Mouse (Mus musculus): ENCODE results near the gene Cops7a.

Gene Cops7a

DNA sequence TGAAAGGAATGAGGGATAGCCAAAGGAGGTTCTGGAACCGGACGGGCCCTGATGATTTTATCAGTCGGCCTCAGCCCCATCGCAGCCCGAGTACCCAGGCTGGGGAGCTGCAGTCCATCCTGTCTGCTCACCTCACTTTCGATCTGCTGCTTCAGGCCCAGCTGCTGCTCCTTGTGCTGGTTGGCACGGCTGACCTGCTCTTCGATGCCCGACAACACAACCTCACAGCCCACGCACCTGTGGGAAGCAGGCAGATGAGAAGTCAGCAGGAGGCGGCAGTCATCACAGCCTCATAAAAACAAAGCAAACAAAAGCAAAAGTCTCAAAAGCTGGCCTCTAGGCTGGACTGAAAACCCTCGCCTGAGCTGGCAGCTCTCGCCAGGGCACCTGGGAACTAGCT, 5.4 kb downstream of the Cops7a start:
- in situ Hi-C loops (cut with MboI, MseI) = no loop called here

- in situ Hi-C loops (cut with MboI, MseI) = no loop called here
Observed at GRCm38 (mm10) chr6:124958127-124958526, 7.2 kb downstream of the Cops7a start.

DNA sequence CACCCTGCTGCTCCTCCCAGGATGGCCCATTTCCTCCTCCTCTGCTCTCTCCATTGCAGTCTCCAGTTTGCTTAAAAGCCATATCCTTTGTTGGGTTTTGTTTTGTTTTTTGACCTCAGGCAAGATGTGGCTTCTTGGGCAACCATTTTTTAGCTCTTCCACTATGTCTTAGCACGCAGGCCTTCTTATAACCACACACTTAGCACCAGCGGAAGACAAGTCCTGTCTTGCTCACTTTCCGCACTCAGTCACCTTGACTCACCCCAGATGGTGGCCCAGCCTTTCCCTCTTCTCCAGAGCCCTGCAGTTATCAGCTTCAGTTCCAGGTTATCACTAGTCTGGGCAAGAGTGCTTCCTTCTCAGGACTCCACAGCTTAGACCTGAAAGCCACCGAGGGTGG, 10.1 kb downstream of the Cops7a start:
- in situ Hi-C loops (cut with MboI, MseI) = no loop called here

DNA sequence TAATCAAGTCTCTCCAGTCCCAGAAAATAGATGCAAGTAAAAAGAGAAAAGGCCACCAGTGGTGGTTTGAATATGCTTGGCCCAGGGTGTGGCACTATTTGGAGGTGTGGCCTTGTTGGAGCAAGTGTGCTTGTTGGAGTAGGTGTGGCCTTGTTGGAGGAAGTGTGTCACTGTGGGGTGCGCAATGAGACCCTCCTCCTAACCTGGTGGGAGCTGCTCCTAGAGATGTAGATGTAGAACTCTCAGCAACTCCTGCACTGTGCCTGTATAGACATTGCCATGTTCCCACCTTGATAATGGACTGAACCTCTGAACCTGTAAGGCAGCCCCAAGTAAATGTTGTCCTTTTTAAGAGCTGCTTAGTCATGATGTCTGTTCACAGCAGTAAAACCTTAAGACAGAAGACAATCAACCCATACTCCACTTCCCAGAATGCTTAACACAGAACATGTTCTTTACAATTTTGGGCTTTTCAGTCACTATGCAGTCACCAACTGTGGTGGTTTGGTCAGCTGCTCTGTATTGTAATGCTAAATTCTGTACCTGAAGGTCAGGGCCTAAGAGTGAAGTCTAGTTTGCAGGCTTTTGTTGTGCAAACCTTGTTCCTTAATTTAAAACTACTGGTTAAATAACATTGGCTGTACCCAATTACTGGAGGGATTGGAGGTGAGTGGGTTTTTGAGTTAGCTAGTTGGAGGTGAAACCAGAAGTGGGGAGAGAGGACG, 11.2 kb downstream of the Cops7a start:
- in situ Hi-C loops (cut with MboI, MseI) = no loop called here

- in situ Hi-C loops (cut with MboI, MseI) = no loop called here
Observed at GRCm38 (mm10) chr6:124943526-124943925, 21.8 kb downstream of the Cops7a start.

DNA sequence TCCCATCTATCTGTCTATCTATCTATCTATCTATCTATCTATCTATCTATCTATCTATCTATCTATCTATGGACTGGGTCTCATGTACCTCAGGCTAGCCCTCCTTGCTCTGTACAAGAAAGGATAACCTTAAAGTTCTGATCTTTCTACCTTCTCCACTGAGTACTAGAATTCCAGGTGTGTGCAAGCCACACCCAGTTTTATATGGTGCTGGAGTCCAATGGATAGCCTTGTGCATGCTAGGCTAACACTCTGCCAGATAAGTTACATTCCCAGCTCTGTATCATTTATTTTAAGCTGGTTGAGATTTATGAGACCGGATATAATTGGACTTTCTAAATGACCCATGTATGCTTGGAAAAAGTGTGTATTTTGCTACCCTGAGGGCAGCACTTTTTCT, 23.7 kb downstream of the Cops7a start:
- in situ Hi-C loops (cut with MboI, MseI) = no loop called here

DNA sequence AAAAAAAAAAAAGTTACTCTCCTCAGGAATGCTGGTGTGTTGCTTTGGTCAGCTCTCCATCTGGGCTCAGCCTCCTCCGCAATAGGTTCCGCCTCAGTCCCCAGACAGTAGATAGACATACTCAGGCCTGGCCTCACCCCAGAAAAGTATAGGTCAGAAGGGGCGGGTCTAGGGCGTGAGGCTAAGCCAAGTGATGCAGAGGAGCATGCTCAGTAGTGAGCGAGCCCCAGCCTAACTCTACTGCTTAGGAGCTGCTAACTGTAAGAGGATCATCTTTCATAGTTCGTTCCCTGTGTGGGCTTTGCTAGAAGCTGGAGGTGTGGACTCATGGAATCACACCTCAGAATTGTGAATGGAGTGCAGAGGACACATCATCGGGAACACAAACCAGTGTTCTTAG, 26.8 kb downstream of the Cops7a start:
- in situ Hi-C loops (cut with MboI, MseI) = loop anchor here (5.0 kb wide), 1 partner anchor 69 kb away; the partner anchor contains the start of gene Zfp384

- in situ Hi-C loops (cut with MboI, MseI) = loop anchor here (5.0 kb wide), 1 partner anchor 70 kb away; the partner anchor contains the start of gene Zfp384
Observed at GRCm38 (mm10) chr6:124937493-124937892, 27.8 kb downstream of the Cops7a start.

- in situ Hi-C loops (cut with MboI, MseI) = loop anchor here (5.0 kb wide), 1 partner anchor 71 kb away; the partner anchor contains the start of gene Zfp384
Observed at GRCm38 (mm10) chr6:124936681-124937080, 28.7 kb downstream of the Cops7a start.

DNA sequence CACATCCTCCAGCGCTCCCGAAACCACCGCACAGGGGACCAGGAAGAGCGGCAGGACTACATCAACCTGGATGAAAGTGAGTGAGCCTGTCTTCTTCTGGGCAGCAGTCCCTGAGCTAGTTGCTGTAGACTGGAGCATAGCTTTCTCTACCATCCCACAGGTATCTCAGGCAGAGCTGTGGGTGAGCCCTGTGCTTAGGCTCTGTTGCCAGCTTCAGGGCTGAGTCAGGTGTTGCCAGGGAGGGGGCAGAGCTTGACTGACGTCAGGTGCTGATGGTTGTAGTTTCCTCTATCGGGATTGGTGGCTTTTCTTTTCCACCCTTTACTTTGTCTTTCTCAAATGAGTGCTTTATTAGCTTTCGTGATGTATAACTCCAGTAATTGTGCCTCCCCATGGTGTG, 30.7 kb downstream of the Cops7a start:
- in situ Hi-C loops (cut with MboI, MseI) = loop anchor here (5.0 kb wide), 2 partner anchors 73 to 77 kb away; partner anchors contain the start of genes P3h3 and Zfp384

- in situ Hi-C loops (cut with MboI, MseI) = loop anchor here (5.0 kb wide), 1 partner anchor 76 kb away; the partner anchor contains the start of gene P3h3
Observed at GRCm38 (mm10) chr6:124933127-124933526, 32.2 kb downstream of the Cops7a start.

DNA sequence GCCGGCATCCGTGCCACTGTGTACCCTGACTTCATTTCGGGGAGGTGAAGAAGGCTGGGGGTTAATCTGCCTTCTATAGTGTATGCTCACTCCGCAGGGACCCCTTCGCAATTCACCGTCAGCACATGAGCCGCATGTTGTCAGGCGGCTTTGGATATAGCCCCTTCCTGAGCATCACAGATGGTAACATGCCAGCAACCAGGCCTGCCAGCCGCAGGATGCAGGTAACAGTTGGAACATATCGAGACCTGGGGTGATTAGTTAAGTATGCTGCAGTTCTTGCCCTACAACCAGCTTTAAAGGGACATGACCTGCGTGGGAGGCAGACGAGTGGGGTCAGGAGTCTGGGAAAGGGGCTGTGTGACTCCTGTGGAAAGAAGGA, 33.0 kb downstream of the Cops7a start:
- in situ Hi-C loops (cut with MboI, MseI) = loop anchor here (5.0 kb wide), 1 partner anchor 75 kb away; the partner anchor contains the start of gene P3h3

DNA sequence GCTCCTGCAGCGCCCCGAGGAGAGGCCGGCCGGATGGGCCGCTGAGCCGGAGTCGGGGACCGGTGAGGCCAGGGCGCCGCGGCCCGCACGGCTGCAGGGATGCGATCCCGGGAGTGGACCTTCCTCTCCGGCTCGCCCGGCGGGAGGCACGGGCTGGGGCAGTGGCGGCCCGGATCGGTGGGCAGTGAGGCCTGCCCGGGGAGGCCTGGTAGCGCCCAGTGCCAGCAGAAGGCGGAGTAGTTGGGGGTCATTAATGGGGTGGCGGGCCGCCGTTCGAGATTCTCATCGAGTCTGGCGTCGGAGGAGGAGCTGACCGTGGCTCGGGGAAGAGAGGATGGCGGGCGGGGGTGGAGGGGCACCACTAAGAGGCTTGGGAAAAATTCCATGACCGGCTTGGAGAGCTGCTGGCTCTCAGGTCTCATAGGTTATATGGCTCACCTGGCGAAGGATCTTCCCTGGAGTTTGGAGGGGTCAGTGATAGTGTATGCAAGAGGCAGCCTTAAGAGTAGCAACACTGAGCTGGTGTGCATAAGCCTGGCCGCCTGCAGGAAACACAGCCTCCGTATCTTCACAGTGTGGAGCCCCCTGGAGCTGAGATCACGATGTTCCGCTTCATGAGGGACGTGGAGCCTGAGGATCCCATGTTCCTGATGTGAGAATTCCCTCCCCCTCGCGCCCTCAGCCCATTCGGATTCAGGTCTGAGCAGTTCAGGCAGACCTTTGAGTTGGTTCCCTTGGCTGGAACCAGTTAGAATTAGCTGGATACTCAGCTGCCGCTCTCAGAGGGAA, 33.6 kb downstream of the Cops7a start:
- in situ Hi-C loops (cut with MboI, MseI) = loop anchor here (5.0 kb wide), 1 partner anchor 74 kb away; the partner anchor contains the start of gene P3h3

- in situ Hi-C loops (cut with MboI, MseI) = loop anchor here (5.0 kb wide), 1 partner anchor 74 kb away; the partner anchor contains the start of gene P3h3
Observed at GRCm38 (mm10) chr6:124930754-124931524, 34.4 kb downstream of the Cops7a start, which contains the start of gene Mlf2. TSS of gene Mlf2 (plus strand) at chr6:124931386.

DNA sequence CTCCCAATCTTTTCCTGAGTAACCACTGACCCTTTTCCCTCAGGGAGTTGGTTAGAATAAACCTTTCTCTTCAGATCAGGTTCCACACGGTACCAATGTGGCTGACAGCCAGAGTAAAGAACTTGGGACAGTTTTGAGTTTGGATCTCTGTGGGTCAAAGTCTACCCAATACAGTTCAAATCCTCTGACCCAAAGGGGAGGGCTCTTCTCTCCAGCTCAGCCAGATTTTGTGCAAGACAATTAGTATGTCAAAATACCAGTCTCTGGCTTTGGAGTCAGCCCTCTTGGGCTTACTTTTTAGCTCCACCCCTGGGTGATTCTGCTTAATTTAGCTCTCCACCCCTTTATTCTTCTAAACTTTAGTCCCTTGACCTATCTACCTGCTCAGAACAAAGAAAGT, 35.1 kb downstream of the Cops7a start:
- in situ Hi-C loops (cut with MboI, MseI) = loop anchor here (5.0 kb wide), 1 partner anchor 73 kb away; the partner anchor contains the start of gene P3h3

DNA sequence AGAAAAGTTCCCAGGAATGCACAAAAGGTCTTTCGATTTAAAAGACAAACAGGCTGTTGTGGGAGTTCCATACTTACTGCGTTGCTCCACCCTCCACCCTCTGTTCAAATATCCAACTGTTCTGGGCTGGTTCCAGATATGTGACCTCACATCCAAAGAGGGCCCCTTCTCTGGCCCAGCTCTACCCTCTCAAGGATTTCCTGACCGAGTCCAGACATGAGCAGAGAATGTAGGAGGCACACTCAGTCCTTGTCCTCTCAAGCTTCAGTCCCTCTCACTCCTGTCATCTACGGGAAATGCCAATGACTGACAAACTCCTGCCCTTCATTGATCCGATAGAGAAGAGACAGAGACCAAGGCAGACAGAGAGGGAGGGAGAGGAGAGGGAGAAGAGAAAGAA, 39.4 kb downstream of the Cops7a start:
- in situ Hi-C loops (cut with MboI, MseI) = loop anchor here (5.0 kb wide), 1 partner anchor 49 kb away; no protein-coding TSS in a partner anchor

GRCm38 (mm10) chr6:124925173-124925793, 40.1 kb downstream of the Cops7a start:
- in situ Hi-C loops (cut with MboI, MseI) = loop anchor here (5.0 kb wide), 1 partner anchor 48 kb away; no protein-coding TSS in a partner anchor

DNA sequence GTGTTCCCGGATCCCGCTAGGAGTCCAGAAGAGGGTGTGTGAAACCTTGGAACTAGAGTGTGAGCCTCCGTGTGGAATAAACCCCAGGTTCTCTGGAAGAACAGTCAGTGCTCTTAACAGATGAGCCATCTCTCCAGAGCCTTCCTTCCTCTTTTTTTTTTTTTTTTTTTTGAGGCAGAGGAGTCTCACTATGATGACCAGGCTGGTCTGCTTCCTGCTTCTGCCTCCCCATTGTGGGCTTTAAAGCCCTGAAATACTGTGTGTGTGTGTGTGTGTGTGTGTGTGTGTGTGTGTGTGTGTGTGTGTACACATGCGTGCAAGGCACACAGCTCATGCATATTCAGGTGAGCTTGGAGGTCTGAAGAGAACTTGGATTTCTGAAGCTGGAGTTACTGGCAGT, 43.8 kb downstream of the Cops7a start:
- in situ Hi-C loops (cut with MboI, MseI) = no loop called here

- in situ Hi-C loops (cut with MboI, MseI) = no loop called here
Observed at GRCm38 (mm10) chr6:124920318-124921085, 44.8 kb downstream of the Cops7a start.

All from T-helper 2 cell (primary cell).